Mouse (Mus musculus) ES-Bruce4 (cell line): ENCODE data around the gene Sipa1l1.

ENCODE experiments used
- CTCF ChIP-seq: IDR thresholded peaks from one replicate; pipeline ENCODE4 v1.8.1; 2011; ENCODE audit warnings: low read depth, low read length
- POLR2A ChIP-seq: IDR thresholded peaks from one replicate; pipeline ENCODE4 v1.8.1; 2011; ENCODE audit warnings: low read length; ENCODE audit not compliant: insufficient read depth

- TF ChIP-seq POLR2A = no peak
- no peak for TF ChIP-seq CTCF
Measured at GRCm38 (mm10) chr12:82387647-82388046, 218.5 kb downstream of the Sipa1l1 start.
